In genomic region chr3:142975606-142976005, GRCm38 (mm10) we compare ENCODE assay signal across 12 mouse cellular contexts.
"Had no signal": no experiment of that assay in that cellular context is flagged by ENCODE, and none has a peak within 500 bp of the region (broad histone marks: within the 10 kb centered on the region; RNA-seq: fewer than 3 reads in every experiment).

No protein-coding gene starts in this region.

- H3K27me3 ChIP-seq: limb, embryonic 12.5 days; liver, embryonic 13.5 days; midbrain, embryonic 13.5 days; stomach, embryonic 15.5 days had no signal

- DNase-seq: kidney, adult 9 months; kidney, postnatal 25 days; liver; liver, embryonic 13.5 days; liver, postnatal 0 days; right cerebral cortex, postnatal 14 days; thymus, postnatal 36 days had no signal

- H3K9me3 ChIP-seq: limb, embryonic 12.5 days; liver, embryonic 13.5 days; midbrain, embryonic 13.5 days; stomach, embryonic 15.5 days had no signal

- H3K4me2 ChIP-seq: limb, embryonic 12.5 days; liver, embryonic 13.5 days; midbrain, embryonic 13.5 days; stomach, embryonic 15.5 days had no signal

- H3K4me3 ChIP-seq: left cerebral cortex, adult 2 months; limb, embryonic 12.5 days; liver, embryonic 13.5 days; midbrain, embryonic 13.5 days; stomach, embryonic 15.5 days had no signal

- H3K27ac ChIP-seq: left cerebral cortex, adult 2 months; limb, embryonic 12.5 days; liver, embryonic 13.5 days; midbrain, embryonic 13.5 days; stomach, embryonic 15.5 days had no signal

- H3K36me3 ChIP-seq: limb, embryonic 12.5 days; liver, embryonic 13.5 days; midbrain, embryonic 13.5 days; stomach, embryonic 15.5 days had no signal

- H3K4me1 ChIP-seq: limb, embryonic 12.5 days; liver, embryonic 13.5 days; stomach, embryonic 15.5 days had no signal

- H3K9ac ChIP-seq: limb, embryonic 12.5 days; liver, embryonic 13.5 days; liver, postnatal 0 days; midbrain, embryonic 13.5 days; stomach, embryonic 15.5 days had no signal

- ATAC-seq: intestine, postnatal 0 days; liver, postnatal 0 days; midbrain, embryonic 13.5 days had no signal
